Mouse (Mus musculus) layer of hippocampus, adult 8-10 months (tissue): ENCODE results near the gene Tdg. TPM values are rescaled to one million over a fixed set of nuclear protein-coding genes. Genes with fewer than 3 reads are reported as not detected.
"Not testable (repeated sequence)": the region's sequence is repeated elsewhere in the genome, so short reads cannot be mapped to it uniquely, and the experiment has no call there.

Experiments
- DNase-seq, 2 experiments: peaks; one replicate each; pipeline ENCODE4 v3.0.0; 2022; ENCODE audit warnings: low spot score in 2 of 2
- total RNA-seq, 4 experiments: library from RNA; stranded (reverse); gene quantifications; 2 replicates each; pipeline ENCODE4 v1.2.4; 2022

Gene Tdg
- total RNA-seq = 10 to 100 TPM; 35.5 to 42.7 (median 36.9) TPM

DNA sequence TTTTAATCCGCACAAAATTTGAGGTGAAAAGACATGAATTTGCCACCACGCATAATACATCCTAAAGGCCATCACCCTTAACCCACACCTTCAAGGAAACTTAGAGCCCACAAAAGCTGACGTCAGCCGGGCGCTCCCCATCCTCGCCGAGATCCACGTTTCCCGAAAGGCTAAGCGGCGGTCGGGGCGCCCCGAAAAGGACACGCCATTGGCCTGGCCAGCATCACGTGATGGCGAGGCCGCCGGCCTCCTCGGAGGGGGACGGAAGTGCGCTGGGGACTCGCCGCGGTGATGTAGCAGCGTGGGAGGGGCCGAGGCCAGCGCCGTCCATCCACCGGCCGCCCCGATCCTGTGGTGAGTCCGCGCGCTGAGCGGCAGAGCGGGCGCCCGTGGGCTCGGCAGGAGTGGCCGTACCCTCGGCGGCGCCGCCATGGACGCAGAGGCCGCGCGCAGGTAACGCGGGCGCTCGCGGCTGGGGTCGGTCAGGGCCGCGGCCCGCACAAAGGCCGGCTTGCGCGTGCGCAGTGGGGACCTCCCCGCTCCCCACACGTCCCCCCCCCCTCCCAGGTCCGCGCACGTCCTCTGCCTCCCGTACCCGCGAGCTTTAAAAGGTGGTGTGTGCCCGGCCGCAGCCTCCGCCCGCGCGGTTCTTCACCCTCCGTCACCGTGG lies at the start of gene Tdg:
Gene Tdg, plus strand, starts transcription at position 243 of the 670 bp plus-strand sequence.
- peak; percentile 86 to 87 for DNase-seq

DNA sequence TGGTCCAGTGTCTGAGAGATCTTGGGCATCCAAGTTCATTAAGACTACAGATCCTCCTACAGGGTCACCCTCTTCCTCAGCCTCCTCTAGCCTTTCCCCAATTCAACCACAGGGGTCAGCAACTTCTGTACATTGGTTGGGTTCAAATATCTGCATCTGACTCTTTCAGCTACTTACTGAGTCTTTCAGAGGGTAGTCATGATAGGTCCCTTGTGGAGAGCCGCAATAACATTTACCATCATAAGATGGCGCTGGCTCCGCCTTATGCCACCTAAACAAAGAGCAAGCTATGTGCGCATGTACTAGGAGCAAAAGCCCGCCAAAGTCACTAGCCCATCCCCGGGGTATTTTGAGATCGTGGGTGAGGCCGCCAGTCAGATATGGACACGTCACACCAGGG lies 40.0 kb upstream of the Tdg start:
- not testable (repeated sequence) for DNase-seq

DNA sequence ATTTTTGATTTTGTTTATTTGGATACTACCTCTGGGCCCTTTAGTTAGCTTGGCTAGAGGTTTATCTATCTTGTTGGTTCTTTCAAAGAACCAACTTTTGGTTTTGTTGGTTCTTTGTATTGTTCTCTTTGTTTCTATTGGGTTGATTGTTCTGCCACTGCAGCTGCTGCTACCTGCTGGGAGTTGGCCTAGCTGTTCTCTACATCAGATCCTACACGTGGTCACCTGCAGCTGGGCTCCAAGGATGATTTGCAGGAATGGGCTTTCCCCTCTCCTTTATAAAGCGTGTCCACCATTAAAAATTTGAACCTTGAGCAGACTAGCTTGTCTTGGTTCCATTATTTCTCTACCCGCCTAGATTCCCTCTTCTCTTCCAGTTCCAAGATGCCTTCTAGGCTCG lies 35.2 kb upstream of the Tdg start:
- DNase-seq = not testable (repeated sequence)

DNA sequence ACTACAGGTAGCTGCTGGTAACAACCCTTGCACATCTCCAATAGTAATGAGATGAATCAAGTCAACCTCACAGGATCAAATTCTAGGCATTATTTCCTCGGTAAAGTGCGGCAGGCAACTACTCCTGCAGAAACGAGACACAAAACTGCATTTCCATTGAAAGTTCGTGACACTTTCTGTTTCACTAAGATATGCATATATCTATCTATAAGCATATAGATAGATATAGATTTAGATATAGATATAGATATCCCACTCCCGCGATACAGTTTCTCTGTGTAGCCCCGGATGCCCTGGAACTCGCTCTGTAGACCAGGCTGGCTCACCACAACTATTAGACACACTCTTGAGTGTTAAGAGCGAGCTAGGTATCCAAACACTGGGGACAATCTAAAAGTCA lies 7.4 kb upstream of the Tdg start:
- DNase-seq = no peak

DNA sequence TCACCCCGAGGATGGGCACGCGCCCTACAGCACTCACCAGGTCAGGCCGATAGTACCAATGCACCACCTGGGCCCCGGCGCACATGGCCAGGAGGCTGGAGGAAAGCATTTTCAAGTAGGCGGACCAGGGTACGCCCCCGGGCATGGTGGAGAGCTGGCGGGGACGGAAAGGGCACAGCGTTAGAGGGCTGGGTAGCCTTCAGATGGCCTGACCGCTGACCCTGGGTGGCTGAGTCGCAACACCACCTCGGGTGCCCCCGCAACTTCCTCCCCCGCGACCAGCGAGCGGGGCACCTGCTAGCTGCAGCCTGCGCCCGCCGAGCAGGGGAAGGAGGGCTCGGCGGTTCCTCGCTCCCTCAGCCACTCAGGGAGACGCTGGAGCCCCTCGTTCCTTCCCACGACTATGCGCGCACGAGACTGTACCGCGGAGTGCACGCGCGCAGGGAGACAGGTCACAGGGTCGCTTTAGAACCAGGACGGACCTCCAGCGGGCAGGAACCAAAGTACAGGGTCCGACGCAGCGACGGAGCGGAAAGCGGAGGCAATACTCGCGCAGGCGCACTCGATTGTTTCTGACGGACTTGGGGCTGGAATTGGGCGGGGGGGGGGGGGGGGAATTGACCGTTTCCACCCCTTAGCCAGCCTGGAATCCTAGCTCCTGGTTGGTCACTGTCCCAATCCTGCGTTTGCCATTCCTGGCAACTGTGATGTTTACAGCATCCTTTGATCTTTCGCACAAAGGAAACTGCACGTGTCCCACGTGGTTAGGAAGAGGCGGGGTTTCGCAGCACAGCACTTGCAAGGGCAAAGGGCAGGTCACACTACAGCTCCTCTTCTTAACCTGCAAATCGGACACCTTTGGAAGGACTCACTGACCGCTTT lies 6.7 kb upstream of the Tdg start, which contains the start of gene 1190007I07Rik:
Gene 1190007I07Rik, minus strand, starts transcription at position 558 of the 882 bp plus-strand sequence.
- DNase-seq = peak; percentile 75 to 87

- DNase-seq = not testable (repeated sequence)
Measured at GRCm38 (mm10) chr10:82623553-82623932, 6.1 kb upstream of the Tdg start.

DNA sequence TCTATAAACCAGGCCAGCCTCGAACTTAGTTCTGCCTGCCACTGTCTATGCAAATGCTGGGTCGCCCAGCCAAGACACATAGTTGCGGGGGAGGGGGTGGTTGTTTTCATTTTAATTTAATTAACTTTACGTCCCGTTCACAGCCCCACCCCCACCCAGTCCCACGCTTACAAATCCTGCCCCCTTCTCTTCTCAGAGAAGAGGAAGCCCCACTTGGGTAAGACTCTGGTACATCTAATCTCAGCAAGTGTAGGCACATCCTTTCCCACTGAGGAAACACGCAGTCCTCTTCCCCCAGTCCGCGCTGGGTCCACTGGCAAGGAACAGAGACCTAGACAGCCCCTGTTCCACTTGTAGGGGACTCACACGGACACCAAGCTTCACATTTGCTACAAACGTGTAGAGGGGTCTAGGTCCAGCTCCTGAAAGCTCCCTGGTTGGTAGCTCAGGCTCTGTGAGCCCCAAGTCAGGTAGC lies 480 bp upstream of the Tdg start:
- DNase-seq = no peak

DNA sequence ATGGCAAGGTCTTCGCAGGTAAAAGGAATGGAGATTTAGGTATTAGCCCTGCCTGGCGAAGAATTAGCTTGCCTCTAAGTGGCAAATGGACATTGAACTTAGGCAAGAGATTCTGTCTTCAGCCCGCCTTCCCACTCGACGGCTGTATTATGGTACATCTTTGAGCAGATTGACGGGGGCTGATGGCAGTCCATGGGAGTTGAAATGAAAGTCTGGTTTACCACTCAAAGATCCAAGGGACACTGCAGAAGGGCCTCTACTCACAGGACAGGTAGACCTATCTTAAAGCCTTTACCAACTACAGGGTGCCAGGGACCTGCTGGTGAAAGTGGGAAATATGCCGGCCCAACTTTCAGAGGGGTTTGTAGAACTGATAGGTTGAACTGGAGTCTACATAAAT lies 869 bp downstream of the Tdg start:
- DNase-seq = no peak

GRCm38 (mm10) chr10:82631133-82631532 lies 1.5 kb downstream of the Tdg start:
- no peak for DNase-seq

DNA sequence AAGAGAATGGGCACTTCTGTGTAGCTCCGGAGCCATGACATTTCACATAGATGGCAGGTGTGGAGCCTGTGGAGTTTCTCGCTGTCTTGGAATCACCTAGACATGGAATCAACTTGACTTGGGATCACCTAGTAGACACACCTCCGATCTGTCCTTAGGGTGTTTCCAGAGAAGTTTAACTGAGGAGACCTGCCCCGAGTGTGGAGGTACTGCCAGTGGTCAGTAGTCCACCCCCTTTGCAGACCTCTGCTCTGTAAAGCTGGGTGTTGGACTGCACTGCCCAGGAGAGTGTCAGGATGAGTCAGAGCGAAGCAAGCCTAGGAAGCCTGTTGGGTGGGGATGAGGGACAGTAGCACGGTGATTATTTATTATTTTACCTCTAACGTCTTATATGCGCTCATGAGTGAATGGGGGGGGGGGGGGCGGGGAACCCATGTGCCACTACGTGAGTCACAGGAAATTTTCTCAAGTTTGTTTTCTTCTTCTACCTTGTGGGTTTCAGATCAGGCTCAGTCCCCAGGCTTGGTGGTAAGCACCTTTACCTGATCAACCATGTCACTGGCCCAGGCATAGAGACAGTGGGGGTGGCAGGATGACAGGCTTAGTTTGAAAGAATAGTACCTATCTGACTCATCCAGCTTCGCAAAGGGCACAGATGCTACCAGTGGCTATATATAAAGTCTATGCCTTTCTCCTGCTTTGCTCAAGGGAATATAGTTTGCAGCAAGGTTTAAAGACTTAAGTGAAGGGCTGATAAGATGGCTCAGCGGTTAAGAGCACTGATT lies 3.1 kb downstream of the Tdg start:
- DNase-seq = no peak

GRCm38 (mm10) chr10:82634348-82634747 lies 4.7 kb downstream of the Tdg start:
- no peak for DNase-seq

DNA sequence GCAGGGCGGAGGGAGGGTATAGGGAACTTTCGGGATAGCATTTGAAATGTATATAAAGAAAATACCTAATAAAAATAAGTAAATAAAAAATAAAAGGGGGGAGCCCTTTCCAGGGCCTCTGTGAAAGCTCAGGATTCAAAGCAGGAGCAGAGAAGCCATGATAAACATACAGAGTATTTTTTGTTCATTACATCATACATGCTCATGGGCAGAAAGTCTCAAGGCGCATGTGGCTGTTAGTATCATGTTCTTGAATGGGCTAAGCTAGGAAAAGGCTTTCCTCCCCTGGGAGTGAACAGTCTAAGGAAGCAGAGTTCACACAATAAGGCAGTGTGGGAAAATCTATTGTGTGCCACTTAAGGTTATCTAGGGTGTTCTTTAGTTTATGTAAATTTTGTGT lies 6.7 kb downstream of the Tdg start:
- DNase-seq = no peak

DNA sequence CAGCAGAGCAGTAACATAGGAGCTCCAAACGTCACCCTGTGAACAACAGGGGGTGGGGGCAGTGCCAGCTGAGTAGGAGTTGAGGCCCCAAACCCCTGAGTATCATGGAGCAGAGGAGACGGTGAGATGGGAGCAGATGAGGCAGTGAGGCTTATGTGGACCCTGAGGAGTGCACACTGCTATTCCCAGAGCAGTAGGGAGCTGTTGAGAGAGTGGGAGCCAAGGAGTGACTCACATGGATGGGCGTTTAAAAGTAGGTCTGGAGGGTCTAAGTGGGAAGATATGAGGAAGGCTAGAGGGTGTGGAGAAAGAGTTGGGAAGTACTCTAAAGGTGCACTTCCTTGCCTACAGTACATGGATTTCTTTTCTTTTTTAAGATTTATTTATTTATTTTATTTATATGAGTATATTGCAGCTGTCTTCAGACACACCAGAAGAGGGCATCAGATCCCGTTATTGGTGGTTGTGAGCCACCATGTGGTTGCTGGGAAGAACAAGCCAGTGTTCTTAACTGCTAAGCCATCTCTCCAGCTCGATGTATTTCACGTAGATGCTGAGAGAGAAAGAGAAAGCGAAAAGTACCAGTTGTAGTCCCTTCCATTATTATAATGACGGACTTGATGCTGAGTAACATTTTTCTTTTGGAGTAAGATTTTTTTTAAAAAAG lies 9.5 kb downstream of the Tdg start:
- DNase-seq = no peak

DNA sequence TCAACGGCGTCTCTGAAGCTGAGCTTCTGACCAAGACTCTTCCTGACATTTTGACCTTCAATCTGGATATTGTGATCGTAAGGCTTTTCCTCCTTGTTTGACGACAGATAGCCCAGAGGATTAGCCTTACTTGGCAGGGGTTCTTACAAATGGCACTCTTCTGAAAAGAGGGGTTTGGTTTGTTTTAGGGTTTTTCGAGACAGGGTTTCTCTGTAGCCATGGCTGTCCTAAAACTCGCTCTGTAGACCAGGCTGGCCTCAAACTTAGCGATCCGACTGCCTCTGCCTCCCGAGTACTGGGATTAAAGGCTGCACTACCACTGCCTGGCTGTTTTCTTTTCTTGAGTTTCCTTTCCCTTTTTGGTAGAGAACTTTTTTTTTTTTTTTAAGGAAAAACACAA lies 11.9 kb downstream of the Tdg start:
- no peak for DNase-seq

DNA sequence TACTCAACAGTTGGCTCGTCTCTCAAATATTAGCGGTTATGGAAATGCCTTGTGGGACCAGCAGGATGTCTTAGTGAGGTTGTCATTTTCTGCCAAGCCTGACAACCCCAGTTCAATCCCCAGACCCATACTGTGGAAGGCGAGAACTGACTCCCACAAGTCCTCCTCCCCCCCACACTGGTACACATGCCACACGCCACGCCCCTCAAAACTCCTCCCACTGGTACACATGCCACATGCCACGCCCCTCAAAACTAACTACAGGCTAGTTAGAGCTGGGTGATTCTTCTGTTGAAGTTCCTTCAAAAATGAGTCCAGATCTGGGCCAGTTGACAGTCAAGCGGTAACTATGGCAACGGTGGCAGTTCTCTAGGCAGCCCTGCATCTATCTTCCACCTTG lies 16.5 kb downstream of the Tdg start:
- DNase-seq = no peak

DNA sequence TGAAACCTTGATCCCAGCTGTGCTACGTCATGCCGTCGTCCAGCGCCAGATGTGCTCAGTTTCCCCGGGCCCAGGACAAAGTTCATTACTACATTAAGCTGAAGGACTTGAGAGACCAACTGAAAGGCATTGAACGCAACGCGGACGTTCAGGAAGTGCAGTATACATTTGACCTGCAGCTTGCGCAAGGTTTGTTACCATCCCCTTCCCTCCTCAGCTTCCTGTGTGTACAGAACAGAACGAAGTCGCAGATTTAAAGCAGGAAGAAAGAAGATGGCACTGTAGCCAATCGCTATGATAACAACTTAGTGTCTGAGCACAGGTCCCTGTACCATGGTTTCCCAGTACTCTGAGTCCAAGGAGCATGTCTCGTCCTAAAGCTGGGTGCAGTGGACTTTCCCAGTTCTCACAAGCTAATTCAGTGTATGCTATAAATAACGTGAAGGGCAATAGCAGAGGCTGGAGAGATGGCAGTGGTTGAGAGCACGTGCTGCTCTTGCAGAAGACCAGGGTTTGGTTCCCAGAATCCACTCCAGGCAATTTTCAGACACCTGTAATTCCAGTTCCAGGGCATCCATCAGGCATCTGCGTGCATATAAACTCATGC lies 17.7 kb downstream of the Tdg start:
- no peak for DNase-seq

DNA sequence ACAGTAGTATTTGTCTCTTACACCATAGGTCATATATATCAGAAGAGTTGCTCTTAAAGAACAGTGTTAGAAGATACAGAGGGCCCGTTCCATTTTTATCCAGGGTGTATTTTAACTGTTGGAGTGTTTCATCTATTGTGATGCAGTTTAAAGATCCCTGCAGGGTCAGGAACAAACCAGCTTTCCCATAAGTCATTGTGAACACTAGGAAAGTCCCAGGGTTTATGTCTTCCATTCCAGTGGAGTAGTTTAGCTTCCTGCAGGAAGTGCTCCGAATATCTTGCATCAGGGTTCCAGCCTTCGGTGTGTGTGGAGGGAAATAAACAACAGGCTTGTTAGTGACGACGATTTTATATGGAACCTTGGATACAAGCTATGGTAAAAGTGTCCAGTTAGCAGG lies 21.6 kb downstream of the Tdg start:
- no peak for DNase-seq

GRCm38 (mm10) chr10:82652625-82653024 lies 23.0 kb downstream of the Tdg start:
- DNase-seq = no peak

GRCm38 (mm10) chr10:82654581-82654980 lies 25.0 kb downstream of the Tdg start:
- no peak for DNase-seq

DNA sequence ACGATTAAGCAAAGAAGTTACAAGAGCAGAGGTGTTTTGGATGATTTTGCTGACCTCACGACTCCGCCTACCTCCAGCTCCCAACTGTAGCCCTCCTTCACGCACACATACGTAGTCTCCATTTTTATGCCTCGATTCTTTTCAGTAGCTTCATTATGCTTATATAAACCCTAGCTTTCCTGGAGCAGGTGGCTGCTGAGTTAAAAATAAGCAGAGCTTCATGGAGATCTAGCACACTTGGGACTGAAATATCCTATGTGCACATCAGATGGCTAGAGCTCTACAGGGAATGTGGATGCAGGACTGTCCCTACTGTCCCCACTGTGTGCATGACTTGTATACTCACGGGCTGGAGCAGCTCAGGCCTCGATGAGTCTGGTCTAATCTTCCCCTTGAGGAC lies 32.2 kb downstream of the Tdg start:
- peak; percentile 41 to 52 for DNase-seq
